Mouse (Mus musculus): ENCODE measurements around the gene Kcp.
A peak's percentile ranks its signal among the peaks of the same experiment; 100 is the strongest.

- TF ChIP-seq CTCF (IDR thresholded peaks at IDR 0.05; ENCODE audit: borderline replicate concordance, control insufficient read depth, extremely low read depth, insufficient read depth, low read length, poor library complexity) = peak; percentile 12; the same call in 1 of the 2 replicates
- no peak for TF ChIP-seq POLR2A (IDR thresholded peaks at IDR 0.05; ENCODE audit: control insufficient read depth, extremely low read depth, insufficient read depth, low read length, poor library complexity)
These were observed 18.8 kb upstream of the Kcp start, which contains the start of gene Irf5 for GRCm38 (mm10) chr6:29526281-29527251.

Measured in thymus, adult 2 months (tissue).